Mouse (Mus musculus): ENCODE results near the gene Spns2. TPM values are rescaled to one million over a fixed set of nuclear protein-coding genes. Genes with fewer than 3 reads are reported as not detected.

Spns2 gene
- polyA plus RNA-seq, 1 experiment from 2014 or later = 19.8 TPM

GRCm38 (mm10) chr11:72519895-72520294 lies 30.2 kb upstream of the Spns2 start:
- Histone ChIP-seq H3K4me2 (replicated peaks; ENCODE audit: low read depth) (no peak overlapping the region), H3K9me3 (ENCODE audit: control insufficient read depth) (no peaks in the 10 kb centered on the region), H3K4me1 (replicated peaks; ENCODE audit: control insufficient read depth, insufficient read depth, low read length) (0 out of 2 replicates have a peak, but pooled peaks cover 4% of the 10 kb centered on the region), H3K9ac (ENCODE audit: low read depth, low read length) (no peak overlapping the region), H3K27me3 (replicated peaks; ENCODE audit: control insufficient read depth, insufficient read depth, low read length) (no peaks in the 10 kb centered on the region), H3K27ac (ENCODE audit: low read depth, low read length) (no peak overlapping the region), H3K4me3 (ENCODE audit: low read depth, low read length) (no peak overlapping the region), H3K36me3 (ENCODE audit: control insufficient read depth, insufficient read depth) (no peaks in the 10 kb centered on the region)
- no peak for ATAC-seq
- TF ChIP-seq CTCF (IDR thresholded peaks at IDR 0.05; ENCODE audit: low read depth) = no peak
- WGBS = 69% methylated on average over 3 of the region's 3 CpGs

GRCm38 (mm10) chr11:72519189-72519588 lies 29.5 kb upstream of the Spns2 start:
- Histone ChIP-seq H3K4me2 (replicated peaks; ENCODE audit: low read depth) (no peak overlapping the region), H3K27me3 (replicated peaks; ENCODE audit: control insufficient read depth, insufficient read depth, low read length) (no peaks in the 10 kb centered on the region), H3K36me3 (ENCODE audit: control insufficient read depth, insufficient read depth) (no peaks in the 10 kb centered on the region), H3K4me3 (ENCODE audit: low read depth, low read length) (no peak overlapping the region), H3K9me3 (ENCODE audit: control insufficient read depth) (no peaks in the 10 kb centered on the region), H3K4me1 (replicated peaks; ENCODE audit: control insufficient read depth, insufficient read depth, low read length) (0 out of 2 replicates have a peak, but pooled peaks cover 4% of the 10 kb centered on the region), H3K9ac (ENCODE audit: low read depth, low read length) (no peak overlapping the region), H3K27ac (ENCODE audit: low read depth, low read length) (no peak overlapping the region)
- no peak for TF ChIP-seq CTCF (IDR thresholded peaks at IDR 0.05; ENCODE audit: low read depth)
- WGBS = 66% methylated on average over 4 of the region's 4 CpGs
- no peak for ATAC-seq

- Histone ChIP-seq H3K36me3 (ENCODE audit: control insufficient read depth, insufficient read depth) (no peaks in the 10 kb centered on the region), H3K4me2 (replicated peaks; ENCODE audit: low read depth) (no peak overlapping the region), H3K27me3 (replicated peaks; ENCODE audit: control insufficient read depth, insufficient read depth, low read length) (no peaks in the 10 kb centered on the region), H3K4me3 (ENCODE audit: low read depth, low read length) (no peak overlapping the region), H3K4me1 (replicated peaks; ENCODE audit: control insufficient read depth, insufficient read depth, low read length) (0 out of 2 replicates have a peak, but pooled peaks cover 4% of the 10 kb centered on the region), H3K9me3 (ENCODE audit: control insufficient read depth) (no peaks in the 10 kb centered on the region), H3K9ac (ENCODE audit: low read depth, low read length) (no peak overlapping the region), H3K27ac (ENCODE audit: low read depth, low read length) (no peak overlapping the region)
- ATAC-seq = no peak
- no peak for TF ChIP-seq CTCF (IDR thresholded peaks at IDR 0.05; ENCODE audit: low read depth)
- WGBS = 53% methylated on average over 2 of the region's 2 CpGs
Observed at GRCm38 (mm10) chr11:72518449-72518848, 28.7 kb upstream of the Spns2 start.

- Histone ChIP-seq H3K27ac (ENCODE audit: low read depth, low read length) (no peak overlapping the region), H3K9me3 (ENCODE audit: control insufficient read depth) (no peaks in the 10 kb centered on the region), H3K36me3 (ENCODE audit: control insufficient read depth, insufficient read depth) (no peaks in the 10 kb centered on the region), H3K9ac (ENCODE audit: low read depth, low read length) (no peak overlapping the region), H3K27me3 (replicated peaks; ENCODE audit: control insufficient read depth, insufficient read depth, low read length) (no peaks in the 10 kb centered on the region), H3K4me2 (replicated peaks; ENCODE audit: low read depth) (no peak overlapping the region), H3K4me3 (ENCODE audit: low read depth, low read length) (no peak overlapping the region), H3K4me1 (replicated peaks; ENCODE audit: control insufficient read depth, insufficient read depth, low read length) (no peaks in the 10 kb centered on the region)
- WGBS = 64% methylated on average over 3 of the region's 3 CpGs
- no peak for ATAC-seq
- no peak for TF ChIP-seq CTCF (IDR thresholded peaks at IDR 0.05; ENCODE audit: low read depth)
Observed at GRCm38 (mm10) chr11:72514967-72515366, 25.3 kb upstream of the Spns2 start.

GRCm38 (mm10) chr11:72508651-72509050 lies 18.9 kb upstream of the Spns2 start:
- Histone ChIP-seq H3K36me3 (ENCODE audit: control insufficient read depth, insufficient read depth) (no peaks in the 10 kb centered on the region), H3K27ac (ENCODE audit: low read depth, low read length) (no peak overlapping the region), H3K4me3 (ENCODE audit: low read depth, low read length) (no peak overlapping the region), H3K27me3 (replicated peaks; ENCODE audit: control insufficient read depth, insufficient read depth, low read length) (no peaks in the 10 kb centered on the region), H3K4me1 (replicated peaks; ENCODE audit: control insufficient read depth, insufficient read depth, low read length) (peaks cover 15% of the 10 kb centered on the region), H3K4me2 (replicated peaks; ENCODE audit: low read depth) (no peak overlapping the region), H3K9me3 (ENCODE audit: control insufficient read depth) (no peaks in the 10 kb centered on the region), H3K9ac (ENCODE audit: low read depth, low read length) (no peak overlapping the region)
- no peak for TF ChIP-seq CTCF (IDR thresholded peaks at IDR 0.05; ENCODE audit: low read depth)
- no peak for ATAC-seq
- 88% methylated on average over 5 of the region's 5 CpGs for WGBS

- Histone ChIP-seq H3K27ac (ENCODE audit: low read depth, low read length) (no peak overlapping the region), H3K4me2 (replicated peaks; ENCODE audit: low read depth) (no peak overlapping the region), H3K9me3 (ENCODE audit: control insufficient read depth) (no peaks in the 10 kb centered on the region), H3K9ac (ENCODE audit: low read depth, low read length) (no peak overlapping the region), H3K4me1 (replicated peaks; ENCODE audit: control insufficient read depth, insufficient read depth, low read length) (peaks cover 25% of the 10 kb centered on the region), H3K27me3 (replicated peaks; ENCODE audit: control insufficient read depth, insufficient read depth, low read length) (no peaks in the 10 kb centered on the region), H3K4me3 (ENCODE audit: low read depth, low read length) (no peak overlapping the region), H3K36me3 (ENCODE audit: control insufficient read depth, insufficient read depth) (no peaks in the 10 kb centered on the region)
- no peak for ATAC-seq
- no peak for TF ChIP-seq CTCF (IDR thresholded peaks at IDR 0.05; ENCODE audit: low read depth)
Observed at GRCm38 (mm10) chr11:72507651-72508050, 17.9 kb upstream of the Spns2 start.

Data from intestine, postnatal 0 days (tissue).